Mouse (Mus musculus) MEL (cell line): Measurements from ENCODE around the gene Rwdd1. TPM values are rescaled to one million over a fixed set of nuclear protein-coding genes. Genes with fewer than 3 reads are reported as not detected.

ENCODE experiments used
- polyA plus RNA-seq, 2 experiments: library from polyadenylated mRNA; stranded (reverse) in 1 of 2; unstranded in 1 of 2; fragments of >175 nt in 1 of 2; fragments of >200 nt in 1 of 2; gene quantifications; 2 replicates each; pipeline versions ENCODE4 v1.2.1 to v1.2.4; 2012; ENCODE audit warnings: low replicate concordance in 2 of 2, low read depth in 1 of 2; ENCODE audit not compliant: insufficient read length in 2 of 2, insufficient read depth in 1 of 2, missing spikeins in 1 of 2
- total RNA-seq: library from RNA; depleted of rRNA; stranded (reverse); fragments of 300-350 nt; gene quantifications from 2 replicates; pipeline ENCODE4 v1.2.3, GENCODE M21; 2012; rRNA removed

The Rwdd1 gene
- total and polyA plus RNA-seq, 3 experiments = 114 to 137 TPM; not detected in 1

Other genes starting within 250 kb of the Rwdd1 start
- not detected in 2 replicates for gene Sult3a2, start 232.9 kb downstream of the Rwdd1 start, total RNA-seq
- gene Sult3a2, start 232.9 kb downstream of the Rwdd1 start, polyA plus RNA-seq = not detected
- gene Sult3a1, start 161.9 kb downstream of the Rwdd1 start, total RNA-seq = not detected in 2 replicates
- not detected for gene Sult3a1, start 161.9 kb downstream of the Rwdd1 start, polyA plus RNA-seq
- gene Rsph4a, start 114.5 kb downstream of the Rwdd1 start, total RNA-seq = not detected in 2 replicates
- gene Rsph4a, start 114.5 kb downstream of the Rwdd1 start, polyA plus RNA-seq = not detected
- gene Zup1, start 68.4 kb downstream of the Rwdd1 start, total RNA-seq = 6.6 and 6.9 TPM in 2 replicates
- 1 to 10 TPM in 1 of 2 experiments, not detected in 1; 6.0 TPM for gene Zup1, start 68.4 kb downstream of the Rwdd1 start, polyA plus RNA-seq
- gene Trappc3l, start 18.0 kb upstream of the Rwdd1 start, total RNA-seq = not detected in 2 replicates
- gene Trappc3l, start 18.0 kb upstream of the Rwdd1 start, polyA plus RNA-seq = not detected
- not detected in 2 replicates for gene Calhm4, start 24.7 kb upstream of the Rwdd1 start, total RNA-seq
- gene Calhm4, start 24.7 kb upstream of the Rwdd1 start, polyA plus RNA-seq = not detected
- gene Calhm5, start 76.9 kb upstream of the Rwdd1 start, total RNA-seq = not detected in 2 replicates
- not detected for gene Calhm5, start 76.9 kb upstream of the Rwdd1 start, polyA plus RNA-seq
- not detected in 2 replicates for gene Calhm6, start 108.4 kb upstream of the Rwdd1 start, total RNA-seq
- gene Calhm6, start 108.4 kb upstream of the Rwdd1 start, polyA plus RNA-seq = not detected
- not detected in 2 replicates for gene Dse, start 188.1 kb upstream of the Rwdd1 start, total RNA-seq
- gene Dse, start 188.1 kb upstream of the Rwdd1 start, polyA plus RNA-seq = not detected